Mouse (Mus musculus): ENCODE results near the gene Tanc1.

The Tanc1 gene

DNA sequence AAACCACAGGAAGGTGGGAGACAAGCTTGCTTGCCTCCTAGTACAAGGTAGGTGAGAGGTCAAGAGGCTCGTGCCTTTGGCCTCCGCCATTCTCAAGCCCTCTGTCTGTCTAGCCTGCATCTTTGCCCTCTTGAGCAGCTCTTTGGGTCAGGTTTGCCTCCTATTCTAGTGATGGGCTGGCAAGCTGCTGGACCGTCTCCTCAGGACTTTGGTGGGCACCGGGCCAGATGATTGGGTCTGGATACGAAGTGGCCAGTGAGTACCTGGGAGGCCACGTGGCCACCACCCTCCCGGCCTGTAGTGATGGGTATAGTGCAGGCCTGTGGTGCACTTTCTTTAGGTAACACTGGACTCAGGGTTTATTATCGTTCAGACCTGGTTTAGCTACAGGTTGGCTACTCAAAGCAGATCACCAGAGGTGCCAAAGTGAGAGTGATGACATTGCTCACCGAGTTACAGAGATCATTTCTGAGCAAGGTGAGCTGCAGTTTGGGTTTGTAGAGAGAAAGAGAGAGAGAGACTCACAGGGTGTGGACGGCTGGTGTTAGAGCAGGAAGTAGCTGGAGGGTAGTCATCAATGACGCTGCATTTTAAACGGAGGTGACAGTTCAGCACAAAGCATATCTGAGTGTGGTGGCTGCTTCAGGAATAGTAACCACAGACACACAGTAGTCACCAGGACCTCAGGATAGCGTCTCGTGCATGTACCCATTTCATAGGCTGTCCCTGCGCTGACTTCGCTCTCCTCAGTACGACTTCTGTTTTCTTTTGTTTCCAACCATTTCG lies 188.8 kb downstream of the Tanc1 start:
- peak; percentile 59 to 60 for DNase-seq

- DNase-seq = no peak
Measured at GRCm38 (mm10) chr2:59802722-59803387, 191.0 kb downstream of the Tanc1 start.

DNA sequence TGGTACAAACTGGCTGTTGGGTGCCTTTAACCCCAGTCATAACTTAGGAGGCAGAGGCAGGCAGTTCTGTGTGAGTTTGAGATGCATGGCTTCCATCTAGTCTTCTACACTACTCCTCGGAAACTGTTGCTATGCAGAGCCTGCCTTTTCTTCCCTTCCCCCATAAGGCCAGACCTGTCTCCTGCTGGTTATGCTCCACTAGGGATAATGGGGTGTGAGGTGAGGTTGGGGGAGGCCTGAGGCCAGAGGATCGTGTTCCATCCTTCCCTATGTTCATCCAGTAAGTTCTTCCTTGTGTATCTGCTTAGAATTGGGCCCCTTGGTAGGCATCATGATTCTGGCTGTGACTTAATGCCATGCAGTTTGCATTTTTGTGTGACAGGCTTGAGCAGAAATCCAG lies 193.8 kb downstream of the Tanc1 start:
- no peak for DNase-seq

DNA sequence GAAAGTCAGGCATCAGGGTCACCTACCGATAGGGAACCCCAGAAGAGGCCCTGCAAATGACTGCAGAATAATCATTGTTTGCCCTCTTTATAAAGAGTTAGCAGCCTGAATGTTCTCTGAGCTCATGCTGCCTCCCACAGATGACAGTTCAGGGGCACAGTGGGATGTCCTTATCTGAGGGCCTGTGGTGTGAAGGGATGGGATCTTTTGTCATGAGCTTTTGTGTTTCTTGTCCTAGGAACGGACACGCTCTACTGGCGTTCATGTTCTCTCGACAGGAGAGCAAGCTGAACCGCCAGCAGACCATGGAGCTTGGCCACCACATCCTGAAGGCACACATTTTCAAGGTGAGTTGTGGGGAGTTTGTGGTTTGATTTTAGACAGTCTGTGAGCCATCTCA lies 194.2 kb downstream of the Tanc1 start:
- no peak for DNase-seq

- no peak for DNase-seq
Measured at GRCm38 (mm10) chr2:59808608-59809007, 196.8 kb downstream of the Tanc1 start.

- DNase-seq = peak; percentile 72 to 78
Measured at GRCm38 (mm10) chr2:59810039-59810438, 198.2 kb downstream of the Tanc1 start.

DNA sequence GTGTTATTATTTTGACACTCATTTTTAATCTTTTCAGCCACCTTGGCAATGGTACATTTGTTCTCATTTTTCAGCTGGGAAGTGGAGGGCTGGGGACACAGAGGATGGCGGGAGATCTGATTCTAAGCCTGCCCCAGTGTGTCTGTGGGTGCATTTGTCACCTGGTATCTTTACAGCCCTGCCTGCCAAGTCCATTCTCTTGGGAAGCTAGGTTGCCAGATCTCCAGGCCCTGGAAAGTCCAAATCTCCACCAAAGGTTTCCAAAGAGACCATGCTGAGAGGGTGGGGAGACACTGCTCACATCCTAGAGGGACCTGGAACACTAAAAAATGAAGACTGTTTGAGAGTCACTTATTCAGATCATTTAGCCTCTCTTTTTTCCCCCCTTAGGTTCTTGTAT lies 199.4 kb downstream of the Tanc1 start:
- DNase-seq = peak in 1 of 2 experiments; percentile 63

DNA sequence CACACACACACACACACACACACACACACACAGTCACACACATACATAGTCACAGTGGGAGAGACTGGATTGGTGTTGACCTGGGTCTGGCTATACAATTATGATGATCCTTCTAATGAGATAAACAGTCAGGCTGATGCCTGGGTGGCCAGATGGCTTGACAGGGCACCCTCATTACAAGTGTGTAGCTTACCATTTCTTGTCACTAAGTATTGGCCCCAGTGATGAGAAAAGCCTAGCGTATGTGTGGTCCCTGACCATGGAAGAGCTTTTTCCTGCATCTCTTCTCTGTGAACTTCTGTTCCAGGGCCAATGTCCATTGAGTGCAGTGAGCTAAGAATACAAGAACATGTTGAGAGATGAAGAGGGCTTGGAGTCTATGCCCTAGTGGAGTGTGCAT lies 200.8 kb downstream of the Tanc1 start:
- no peak for DNase-seq

DNA sequence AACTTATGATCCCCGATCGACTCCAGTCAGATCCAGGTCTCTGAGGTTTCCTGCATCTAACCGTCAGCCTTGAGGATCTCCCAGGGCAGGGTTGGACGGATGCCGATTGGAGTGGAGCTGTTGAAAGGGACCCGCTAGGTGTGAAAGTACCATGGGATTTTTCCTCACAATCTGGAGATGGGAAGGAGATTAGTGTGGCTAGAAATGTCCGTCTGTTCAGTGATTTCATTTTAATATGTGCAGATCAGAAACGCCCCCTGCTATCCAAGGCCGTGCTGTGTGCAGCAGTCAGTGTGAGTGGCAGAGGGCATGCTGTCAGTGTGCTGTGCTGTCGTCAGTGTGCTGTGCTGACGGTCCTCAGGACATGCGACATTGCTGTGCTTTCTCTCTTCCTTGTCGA lies 201.6 kb downstream of the Tanc1 start:
- peak; percentile 89 for DNase-seq

GRCm38 (mm10) chr2:59814997-59815396 lies 203.2 kb downstream of the Tanc1 start:
- no peak for DNase-seq

DNA sequence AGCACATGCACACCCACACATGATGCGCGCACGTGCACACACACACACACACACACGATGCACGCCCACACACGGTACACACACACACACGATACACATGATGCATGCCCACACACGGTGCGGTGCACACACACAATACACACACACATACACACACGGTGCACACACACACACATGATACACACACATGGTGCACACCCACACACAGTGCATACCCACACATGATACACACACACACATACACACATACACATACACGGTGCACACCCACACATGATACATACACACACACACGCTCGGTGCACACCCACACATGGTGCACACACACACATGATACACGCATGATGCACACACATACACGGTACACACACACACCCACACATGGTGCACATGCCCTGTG lies 206.8 kb downstream of the Tanc1 start:
- no peak for DNase-seq

GRCm38 (mm10) chr2:59819415-59819814 lies 207.6 kb downstream of the Tanc1 start:
- DNase-seq = no peak

DNA sequence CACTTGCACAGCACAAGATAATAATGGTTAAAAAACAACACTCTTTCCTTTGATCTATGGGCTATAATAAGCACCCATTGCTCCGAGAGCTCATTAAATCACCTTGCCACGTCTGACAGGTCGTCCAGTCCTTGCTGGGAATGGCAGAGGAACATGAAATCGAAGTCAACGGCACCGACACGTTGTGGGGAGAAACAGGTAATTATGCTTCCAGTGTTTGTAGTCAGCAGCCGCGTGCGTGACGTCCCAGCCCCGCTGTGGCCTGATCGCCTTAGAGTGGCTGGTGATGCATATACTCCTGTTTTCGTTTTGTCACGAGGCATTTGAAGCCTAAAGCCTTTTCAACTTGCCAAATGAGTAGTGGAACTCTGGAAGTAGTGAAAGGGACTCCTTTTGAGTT lies 208.2 kb downstream of the Tanc1 start:
- no peak for DNase-seq

- no peak for DNase-seq
Measured at GRCm38 (mm10) chr2:59821044-59821443, 209.2 kb downstream of the Tanc1 start.

- no peak for DNase-seq
Measured at GRCm38 (mm10) chr2:59824289-59824688, 212.4 kb downstream of the Tanc1 start.

GRCm38 (mm10) chr2:59825380-59825779 lies 213.5 kb downstream of the Tanc1 start:
- DNase-seq = no peak

- no peak for DNase-seq
Measured at GRCm38 (mm10) chr2:59828103-59828655, 216.3 kb downstream of the Tanc1 start.

DNA sequence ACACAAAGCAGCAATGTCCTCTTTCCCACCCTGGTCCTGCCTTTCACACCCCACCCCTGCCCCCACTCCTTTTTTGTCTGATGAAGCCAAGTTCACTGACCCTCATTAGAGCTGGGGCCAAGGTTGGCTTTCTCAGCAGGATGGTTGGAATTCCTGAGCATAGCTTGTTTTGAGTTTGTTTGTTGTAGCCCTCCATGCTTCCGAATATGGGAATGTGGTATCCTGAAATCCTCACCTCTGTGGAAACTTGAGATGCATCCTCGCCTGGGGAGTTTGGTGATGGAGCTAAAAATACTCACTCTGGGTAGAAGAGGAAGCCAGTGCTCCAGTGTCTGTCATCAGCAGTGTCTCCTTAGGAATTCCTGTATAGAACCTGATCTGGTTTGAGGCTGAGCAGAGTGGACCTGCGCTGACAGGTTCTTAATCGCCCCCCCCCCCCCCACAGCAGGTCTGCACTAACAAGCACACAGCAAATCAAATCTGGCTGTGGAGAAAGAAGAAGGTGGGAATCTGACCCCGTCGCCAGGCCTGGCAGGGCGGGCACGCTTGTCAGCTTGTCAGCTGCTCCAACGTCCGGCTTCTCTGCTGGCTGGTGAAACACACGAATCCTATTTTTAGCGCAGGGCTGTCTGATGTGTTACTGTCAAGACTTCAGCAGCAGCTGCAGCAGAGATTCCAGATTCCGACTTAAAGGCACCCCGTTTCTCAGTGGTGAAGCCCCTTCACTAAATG lies 217.1 kb downstream of the Tanc1 start:
- DNase-seq = peak; percentile 66 to 70

DNA sequence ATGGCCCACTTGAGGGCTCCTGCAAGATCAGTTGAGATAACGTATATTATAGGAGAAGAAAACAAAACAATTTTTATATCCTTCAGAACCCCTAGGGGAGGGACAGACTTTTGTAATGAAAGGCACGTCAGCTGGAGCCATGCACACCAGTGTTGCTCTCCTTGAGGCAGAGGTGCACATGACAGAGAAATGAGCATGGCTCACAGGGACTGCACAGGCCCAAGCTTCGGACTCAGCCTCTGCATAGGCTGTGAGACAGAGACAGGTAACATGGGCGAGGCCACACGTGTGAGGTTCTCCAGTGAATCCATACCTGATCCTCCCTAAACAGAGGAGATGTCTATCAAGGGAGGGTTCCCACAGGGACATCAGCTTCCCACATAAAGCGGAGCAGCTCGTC lies 217.9 kb downstream of the Tanc1 start:
- no peak for DNase-seq

GRCm38 (mm10) chr2:59830151-59830550 lies 218.3 kb downstream of the Tanc1 start:
- DNase-seq = peak in 1 of 2 experiments; percentile 51

- DNase-seq = no peak
Measured at GRCm38 (mm10) chr2:59830940-59831339, 219.1 kb downstream of the Tanc1 start.

GRCm38 (mm10) chr2:59831831-59832230 lies 220.0 kb downstream of the Tanc1 start:
- no peak for DNase-seq

GRCm38 (mm10) chr2:59838825-59839224 lies 227.0 kb downstream of the Tanc1 start:
- no peak for DNase-seq
